Mouse (Mus musculus): Measurements from ENCODE around the gene Tab2. TPM values are rescaled to one million over a fixed set of nuclear protein-coding genes. Genes with fewer than 3 reads are reported as not detected.

Gene Tab2
- total RNA-seq (2017): 99.1 and 121 TPM in 2 replicates

DNA sequence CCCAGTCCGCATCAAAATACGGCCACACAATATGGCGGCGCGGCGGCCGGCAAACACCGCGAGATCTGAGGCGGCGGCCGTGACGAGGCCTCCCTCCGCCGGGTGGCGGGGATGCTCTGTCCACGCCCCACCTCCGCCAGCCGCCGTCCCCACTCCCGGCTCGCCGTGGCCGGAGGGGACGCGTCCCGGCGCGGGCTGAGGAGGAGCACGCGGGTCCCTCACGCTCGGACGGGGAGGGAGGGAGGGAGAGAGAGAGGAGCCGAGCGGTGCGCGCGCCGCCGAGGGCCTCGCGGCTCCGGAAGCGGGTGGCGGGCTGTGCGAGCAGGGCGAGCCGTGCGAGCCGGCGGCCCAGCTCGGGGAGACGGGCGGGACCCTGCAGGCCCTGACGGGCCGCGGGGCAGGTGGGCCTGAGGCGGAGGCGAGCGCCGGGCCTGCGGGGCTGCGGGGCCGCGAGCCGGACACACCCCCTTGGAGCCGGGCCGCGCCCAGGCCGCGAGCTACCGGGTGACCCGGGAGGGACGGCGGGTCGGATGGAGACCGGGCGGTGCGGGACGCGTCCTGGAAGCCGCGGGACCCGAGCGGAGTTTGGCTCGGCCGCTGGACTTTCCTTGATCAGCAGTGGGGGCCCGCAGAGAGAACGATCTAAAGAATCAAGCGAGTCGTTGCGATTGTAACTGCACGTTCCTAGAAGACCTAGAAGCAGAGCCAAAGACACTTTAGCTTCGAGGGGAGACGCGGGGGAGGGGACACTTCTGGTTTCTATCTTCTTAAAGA, at the start of gene Tab2:
Tab2 (minus strand) TSS at position 3 of the 774 bp plus-strand sequence.
- ATAC-seq (replicated peaks in 1 of 2; ENCODE audit: insufficient read depth in 1 of 2, low FRiP score in 2 of 2, low TSS enrichment in 1 of 2, low read depth in 1 of 2, poor library complexity in 2 of 2, severe bottlenecking in 2 of 2): peak; percentile 87 to 89

DNA sequence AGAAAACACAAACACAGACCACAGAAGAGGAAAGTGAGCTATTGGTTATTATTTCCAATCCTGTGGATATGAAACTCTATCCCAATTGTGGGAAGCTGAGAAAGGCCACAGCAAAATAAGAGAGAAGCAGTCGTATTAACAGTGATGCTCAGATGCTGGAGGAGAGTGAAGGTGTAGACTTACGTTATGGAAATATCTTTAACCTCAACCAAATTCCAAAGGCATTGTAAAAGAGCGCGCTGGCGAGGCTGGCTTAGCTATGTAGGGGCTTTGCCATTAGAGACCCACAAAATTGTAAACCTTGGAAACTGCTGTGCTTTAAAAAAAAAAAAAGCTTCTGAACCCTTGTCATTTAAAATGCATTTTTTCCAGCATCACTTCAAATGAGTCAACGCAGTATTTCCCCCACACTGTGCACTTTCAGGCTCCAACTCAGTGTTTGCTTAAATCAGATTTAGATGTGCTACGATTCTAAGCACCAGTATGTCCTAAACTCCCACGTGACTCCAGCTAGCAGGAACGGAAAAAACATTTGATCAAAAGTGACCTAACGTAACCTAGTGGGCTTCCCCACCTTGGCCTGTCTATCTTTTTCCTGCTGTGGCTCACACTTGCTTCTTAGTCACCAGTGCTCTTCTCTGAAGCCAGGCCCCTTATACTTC, 36.4 kb upstream of the Tab2 start:
- no peak for ATAC-seq (replicated peaks in 1 of 2; ENCODE audit: insufficient read depth in 1 of 2, low FRiP score in 2 of 2, low TSS enrichment in 1 of 2, low read depth in 1 of 2, poor library complexity in 2 of 2, severe bottlenecking in 2 of 2)

DNA sequence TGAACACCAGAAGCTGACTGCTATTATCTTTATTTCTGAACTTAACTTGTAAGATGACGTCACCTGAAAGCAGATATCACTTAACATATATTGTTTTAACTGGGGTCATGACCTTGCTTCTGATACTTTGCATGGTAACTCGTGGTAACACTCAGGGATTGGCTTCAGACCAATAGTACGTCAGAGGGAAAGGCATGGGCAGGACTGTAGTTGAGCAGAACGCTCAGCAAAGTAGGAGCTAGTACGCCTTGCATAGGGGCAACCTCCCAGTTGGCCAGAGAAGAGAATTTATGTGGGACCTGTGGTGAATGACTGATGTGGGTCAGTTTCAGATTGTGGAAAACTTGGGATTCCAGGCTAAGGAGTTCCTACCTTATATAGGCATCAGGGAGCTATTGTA, 35.6 kb upstream of the Tab2 start:
- no peak for ATAC-seq (replicated peaks in 1 of 2; ENCODE audit: insufficient read depth in 1 of 2, low FRiP score in 2 of 2, low TSS enrichment in 1 of 2, low read depth in 1 of 2, poor library complexity in 2 of 2, severe bottlenecking in 2 of 2)

DNA sequence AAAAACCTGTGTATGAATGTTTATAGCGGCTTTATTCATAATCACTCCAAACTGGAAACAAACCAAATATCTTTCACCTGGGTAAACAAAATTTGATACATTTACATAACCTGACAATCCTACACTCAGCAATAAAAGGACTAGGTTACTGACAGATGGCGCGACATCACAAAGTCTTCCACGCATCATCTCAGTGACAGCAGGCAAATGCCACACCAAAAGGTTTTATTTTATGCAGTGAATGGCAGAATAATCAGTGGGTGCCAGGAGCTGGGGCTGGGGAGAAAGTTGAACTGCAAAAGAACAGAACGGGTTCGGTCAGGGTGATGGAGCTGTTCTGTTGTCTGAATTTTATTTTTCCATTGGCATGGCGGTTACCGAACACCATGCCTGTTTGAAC, 31.5 kb upstream of the Tab2 start:
- no peak for ATAC-seq (replicated peaks in 1 of 2; ENCODE audit: insufficient read depth in 1 of 2, low FRiP score in 2 of 2, low TSS enrichment in 1 of 2, low read depth in 1 of 2, poor library complexity in 2 of 2, severe bottlenecking in 2 of 2)

DNA sequence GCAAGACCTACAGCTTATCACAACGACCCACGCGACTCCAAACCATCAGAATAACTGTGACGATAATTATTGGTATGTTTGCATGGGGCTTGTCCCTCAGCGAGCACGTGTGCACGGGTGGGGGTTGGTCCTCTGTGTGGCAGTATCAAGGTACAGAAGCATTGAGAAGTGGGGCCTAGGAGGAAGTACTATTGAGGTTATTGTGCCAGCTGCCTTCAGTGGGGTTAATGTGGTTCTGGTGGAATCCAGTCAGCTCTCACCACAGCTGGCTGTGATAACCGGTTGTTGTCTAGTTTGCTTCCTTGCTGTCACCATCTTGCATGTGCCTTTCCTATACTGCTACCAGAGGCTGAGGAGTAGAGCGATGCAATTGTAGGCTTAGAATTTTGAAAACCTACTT, 20.4 kb upstream of the Tab2 start:
- peak; percentile 97 to 100 for ATAC-seq (replicated peaks in 1 of 2; ENCODE audit: insufficient read depth in 1 of 2, low FRiP score in 2 of 2, low TSS enrichment in 1 of 2, low read depth in 1 of 2, poor library complexity in 2 of 2, severe bottlenecking in 2 of 2)

DNA sequence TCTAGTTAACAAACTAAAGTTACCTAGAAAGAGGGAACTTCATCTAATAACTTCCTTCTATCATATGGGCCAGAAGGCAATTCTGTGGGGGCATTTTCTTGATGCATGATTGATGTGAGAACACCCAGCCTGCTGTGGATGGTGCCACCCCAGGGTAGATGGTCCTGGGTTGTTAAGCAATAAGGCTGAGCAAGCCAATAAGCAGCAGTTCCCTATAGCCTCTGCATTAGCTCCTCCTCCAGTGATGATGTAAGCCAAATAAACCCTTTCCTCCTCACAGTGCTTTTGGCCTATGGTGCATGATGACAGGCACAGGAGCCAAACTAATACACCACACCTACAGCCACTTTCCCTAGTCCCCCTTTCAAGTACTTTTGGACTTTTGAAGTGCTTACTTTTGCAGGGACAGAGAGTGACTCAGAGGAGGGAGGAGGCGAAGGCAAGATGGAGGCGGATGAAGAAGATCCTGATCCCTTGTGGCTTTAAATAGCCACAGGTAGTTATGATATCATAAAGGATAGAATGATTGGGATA, 12.8 kb upstream of the Tab2 start:
- no peak for ATAC-seq (replicated peaks in 1 of 2; ENCODE audit: insufficient read depth in 1 of 2, low FRiP score in 2 of 2, low TSS enrichment in 1 of 2, low read depth in 1 of 2, poor library complexity in 2 of 2, severe bottlenecking in 2 of 2)

DNA sequence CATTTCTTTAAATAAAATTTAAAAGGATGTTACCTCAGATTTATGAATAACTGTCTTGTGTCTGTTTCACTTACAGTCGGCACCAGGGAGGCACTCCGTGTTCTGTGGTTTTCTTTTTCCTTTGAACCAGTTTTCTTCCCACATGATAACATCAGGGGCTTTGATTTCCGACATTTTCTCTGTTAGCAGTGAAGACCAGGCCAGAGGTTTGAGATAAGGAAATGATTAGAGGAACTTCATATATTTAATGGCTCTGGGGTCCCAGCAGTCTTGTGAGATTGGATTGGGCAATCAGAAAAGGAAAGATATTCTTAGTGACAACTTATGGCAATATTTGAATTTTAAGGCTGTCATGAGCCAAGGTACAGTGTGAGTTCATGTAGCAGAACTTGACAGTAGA, 11.1 kb upstream of the Tab2 start:
- peak; percentile 37 to 42; a peak in 3 of 4 replicates for ATAC-seq (replicated peaks in 1 of 2; ENCODE audit: insufficient read depth in 1 of 2, low FRiP score in 2 of 2, low TSS enrichment in 1 of 2, low read depth in 1 of 2, poor library complexity in 2 of 2, severe bottlenecking in 2 of 2)

DNA sequence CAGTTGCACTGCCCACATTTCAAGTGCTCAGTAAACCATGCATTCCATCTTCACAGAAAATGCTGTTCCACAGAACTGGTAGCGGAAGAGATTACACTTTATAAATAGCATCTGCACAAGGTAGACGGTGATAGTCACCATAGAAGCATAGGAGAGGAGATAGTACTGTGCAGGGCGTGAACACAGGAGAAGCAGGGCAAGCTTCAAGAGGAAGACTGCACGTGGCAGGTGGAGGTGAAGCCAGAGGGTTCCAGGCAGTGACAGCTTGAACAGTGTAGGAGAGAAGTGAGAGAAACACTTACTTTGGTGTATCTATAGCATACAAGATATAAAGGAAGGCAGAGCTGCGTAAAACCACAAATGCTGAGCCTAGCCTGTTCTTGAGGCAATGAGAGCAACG, 3.0 kb upstream of the Tab2 start:
- ATAC-seq (replicated peaks in 1 of 2; ENCODE audit: insufficient read depth in 1 of 2, low FRiP score in 2 of 2, low TSS enrichment in 1 of 2, low read depth in 1 of 2, poor library complexity in 2 of 2, severe bottlenecking in 2 of 2): no peak

DNA sequence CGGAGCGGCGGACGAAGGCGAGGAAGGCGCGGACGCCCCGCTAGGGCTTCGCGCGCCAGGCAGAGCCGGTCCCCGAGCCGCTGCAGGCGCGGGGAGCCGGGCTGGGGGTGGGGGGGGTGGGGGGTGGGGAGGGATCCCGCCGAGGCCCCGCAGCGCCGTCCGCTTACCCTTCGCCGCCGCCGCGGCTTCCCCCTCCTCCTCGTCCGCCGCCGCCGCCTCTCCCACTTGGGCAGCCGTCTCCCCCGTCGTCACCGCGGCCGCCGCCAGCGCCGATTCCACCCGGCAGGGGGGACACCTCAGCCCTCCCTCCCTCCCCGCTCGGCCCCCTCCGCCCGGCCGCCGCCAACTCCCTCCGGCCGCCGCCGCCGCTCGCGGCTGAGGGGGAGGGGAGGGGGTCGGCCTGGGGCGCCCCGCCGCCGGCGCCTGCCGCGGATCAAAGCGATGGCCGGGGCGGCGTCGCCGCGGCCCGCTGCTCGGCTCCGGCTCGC, 352 bp downstream of the Tab2 start:
- ATAC-seq (replicated peaks in 1 of 2; ENCODE audit: insufficient read depth in 1 of 2, low FRiP score in 2 of 2, low TSS enrichment in 1 of 2, low read depth in 1 of 2, poor library complexity in 2 of 2, severe bottlenecking in 2 of 2): no peak

DNA sequence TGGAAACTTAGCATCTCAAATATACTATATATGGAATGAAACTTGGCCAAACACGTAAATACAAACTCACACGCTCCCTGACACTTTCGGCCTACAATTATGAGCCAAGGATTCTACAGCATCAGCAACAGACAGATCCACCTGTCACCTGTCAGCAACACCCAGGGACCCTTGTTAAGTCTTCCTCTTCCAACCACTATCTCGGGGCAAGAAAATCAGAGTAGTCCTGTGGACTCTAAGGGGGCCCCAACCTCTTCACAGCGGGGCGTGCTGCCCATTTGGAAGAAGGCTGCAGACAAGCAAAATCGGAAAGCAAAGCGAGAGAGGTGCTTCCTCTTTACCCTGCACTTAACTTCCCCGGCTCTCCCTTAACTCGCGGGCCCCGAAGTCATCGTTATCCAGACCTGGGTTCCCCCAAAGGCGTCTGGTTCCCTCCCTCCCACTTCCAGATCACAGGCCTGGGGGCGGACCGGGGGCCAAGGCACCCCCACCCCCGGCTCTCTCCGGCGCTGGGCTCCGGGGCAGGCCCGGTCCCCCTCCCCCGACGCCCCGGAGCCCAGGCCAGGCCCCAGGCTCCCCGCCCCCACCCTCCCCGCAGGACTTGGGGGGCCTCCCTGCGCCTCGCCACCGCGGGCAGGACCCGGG, 919 bp downstream of the Tab2 start:
- peak; percentile 56 to 62; a peak in 3 of 4 replicates for ATAC-seq (replicated peaks in 1 of 2; ENCODE audit: insufficient read depth in 1 of 2, low FRiP score in 2 of 2, low TSS enrichment in 1 of 2, low read depth in 1 of 2, poor library complexity in 2 of 2, severe bottlenecking in 2 of 2)

DNA sequence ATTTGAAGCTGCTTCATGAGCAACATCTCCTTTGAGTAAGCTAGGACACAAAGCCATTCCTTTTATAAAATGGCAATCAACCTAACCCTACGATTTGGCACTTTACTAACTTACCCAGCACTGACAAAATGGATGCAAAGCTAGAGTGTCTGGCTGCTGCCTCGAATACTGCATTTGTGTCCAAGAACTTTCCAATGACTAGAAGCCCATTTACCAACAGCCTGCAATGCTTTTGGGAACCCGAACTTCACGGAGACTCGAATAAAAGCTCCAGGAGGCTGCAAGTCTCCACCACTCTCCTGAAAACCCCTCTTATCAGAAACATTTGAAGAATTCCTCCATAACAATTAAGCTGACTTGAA, 1.4 kb downstream of the Tab2 start:
- ATAC-seq (replicated peaks in 1 of 2; ENCODE audit: insufficient read depth in 1 of 2, low FRiP score in 2 of 2, low TSS enrichment in 1 of 2, low read depth in 1 of 2, poor library complexity in 2 of 2, severe bottlenecking in 2 of 2): no peak

DNA sequence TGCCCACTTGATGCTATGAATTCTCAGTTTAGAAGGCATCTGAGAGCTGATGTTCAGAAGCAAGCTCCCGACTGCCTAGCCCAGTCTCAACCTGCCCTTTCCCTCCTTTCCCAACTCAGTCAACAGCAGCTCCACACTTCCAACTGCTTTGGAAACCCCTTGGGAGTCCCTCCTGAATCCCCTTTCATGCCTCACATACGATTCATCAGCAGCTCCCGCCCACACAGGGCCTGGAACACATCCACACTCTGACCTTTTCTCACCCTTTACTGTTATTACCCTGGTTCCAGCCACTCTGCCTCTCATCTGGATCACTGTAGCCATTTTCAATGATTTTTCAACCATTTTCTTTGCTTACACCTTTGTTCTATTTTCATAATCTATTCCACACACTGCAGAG, 13.0 kb downstream of the Tab2 start:
- no peak for ATAC-seq (replicated peaks in 1 of 2; ENCODE audit: insufficient read depth in 1 of 2, low FRiP score in 2 of 2, low TSS enrichment in 1 of 2, low read depth in 1 of 2, poor library complexity in 2 of 2, severe bottlenecking in 2 of 2)

DNA sequence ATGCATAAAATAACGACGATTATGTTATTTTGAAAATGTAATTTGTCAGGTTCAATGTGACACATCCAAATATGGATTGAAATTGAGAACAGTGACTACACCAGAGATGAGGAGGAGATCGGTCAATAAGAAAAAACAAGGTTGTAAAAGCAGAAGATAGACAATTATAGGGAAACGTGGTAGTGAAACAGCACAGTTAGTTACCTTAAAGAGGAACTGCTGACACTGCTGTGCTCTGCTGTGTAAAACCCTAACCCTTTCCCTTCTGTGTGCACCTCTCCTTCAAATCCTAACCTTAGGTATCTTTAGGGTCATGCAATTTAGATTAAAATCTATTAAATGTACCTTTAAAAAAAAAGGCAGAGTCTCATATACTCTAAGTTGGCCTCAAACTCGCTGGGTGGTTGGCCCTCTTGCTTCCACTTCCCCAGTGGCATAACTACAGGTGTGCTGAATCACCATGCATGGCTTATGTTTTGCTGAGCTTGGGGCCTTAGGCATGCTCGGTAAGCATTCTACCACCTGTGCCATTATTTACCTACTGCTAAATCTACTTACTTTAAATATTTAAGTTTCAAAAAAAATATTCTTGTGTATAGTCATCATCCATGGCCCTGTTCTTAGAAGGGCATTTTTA, 19.4 kb downstream of the Tab2 start:
- ATAC-seq (replicated peaks in 1 of 2; ENCODE audit: insufficient read depth in 1 of 2, low FRiP score in 2 of 2, low TSS enrichment in 1 of 2, low read depth in 1 of 2, poor library complexity in 2 of 2, severe bottlenecking in 2 of 2): peak; percentile 56 to 59; a peak in 3 of 4 replicates

DNA sequence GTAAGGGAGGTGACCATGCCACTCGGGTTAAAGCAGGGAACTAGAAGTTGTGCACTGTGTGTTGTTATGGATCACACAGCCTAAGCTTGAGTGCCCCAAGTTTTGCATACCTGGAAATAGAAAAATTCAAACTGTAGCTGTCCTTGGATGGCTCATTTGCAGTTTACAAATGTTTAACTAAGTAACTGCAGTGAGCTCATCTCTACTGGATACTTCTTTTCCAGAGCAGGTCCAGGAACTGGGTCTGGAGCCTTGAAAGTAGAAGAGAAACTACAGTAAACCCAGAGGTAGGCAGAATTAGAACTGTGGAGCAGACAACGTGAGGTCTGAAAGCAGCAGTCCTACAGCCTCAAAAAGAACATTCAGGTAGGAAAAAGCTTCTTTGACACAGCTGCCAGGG, 23.1 kb downstream of the Tab2 start:
- ATAC-seq (replicated peaks in 1 of 2; ENCODE audit: insufficient read depth in 1 of 2, low FRiP score in 2 of 2, low TSS enrichment in 1 of 2, low read depth in 1 of 2, poor library complexity in 2 of 2, severe bottlenecking in 2 of 2): no peak

DNA sequence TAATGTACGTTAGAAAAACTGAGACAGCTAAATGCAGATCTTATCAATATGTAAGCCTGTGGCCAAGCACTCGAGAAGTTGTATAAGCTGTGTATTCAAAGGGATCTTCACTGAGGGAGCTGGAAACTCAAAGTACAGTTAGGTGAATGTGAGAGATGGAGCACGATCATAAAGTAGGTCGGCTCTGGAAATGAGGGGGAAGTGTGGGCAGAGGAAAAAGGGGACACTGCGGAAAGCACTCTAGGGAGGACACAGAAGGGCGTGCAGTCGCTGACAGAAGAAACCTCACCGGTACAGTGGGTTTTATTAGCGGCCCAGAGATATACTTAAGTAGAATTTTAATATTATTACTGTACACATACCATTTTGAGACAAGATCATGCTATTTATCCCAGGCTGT, 27.0 kb downstream of the Tab2 start:
- ATAC-seq (replicated peaks in 1 of 2; ENCODE audit: insufficient read depth in 1 of 2, low FRiP score in 2 of 2, low TSS enrichment in 1 of 2, low read depth in 1 of 2, poor library complexity in 2 of 2, severe bottlenecking in 2 of 2): peak in 1 of 2 experiments; percentile 37; a peak in 1 of 4 replicates

DNA sequence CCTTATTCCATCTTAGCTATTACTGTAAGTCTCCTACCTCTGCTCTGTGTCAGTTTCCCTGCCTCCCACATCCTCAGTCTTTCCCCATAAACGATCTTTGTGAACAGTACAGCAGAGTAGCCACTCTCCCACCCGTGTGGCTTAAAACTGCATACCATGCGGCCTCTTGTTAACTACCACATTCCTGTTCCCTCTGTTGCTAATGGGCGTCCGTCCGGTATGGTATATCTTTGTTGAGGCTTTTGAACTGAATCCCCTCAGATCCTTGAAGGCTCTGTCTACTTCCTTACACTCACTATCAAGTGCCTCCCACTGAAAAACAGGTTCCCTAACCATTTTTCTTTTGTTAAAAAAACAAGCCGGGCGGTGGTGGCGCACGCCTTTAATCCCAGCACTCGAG, 30.5 kb downstream of the Tab2 start:
- ATAC-seq (replicated peaks in 1 of 2; ENCODE audit: insufficient read depth in 1 of 2, low FRiP score in 2 of 2, low TSS enrichment in 1 of 2, low read depth in 1 of 2, poor library complexity in 2 of 2, severe bottlenecking in 2 of 2): no peak

DNA sequence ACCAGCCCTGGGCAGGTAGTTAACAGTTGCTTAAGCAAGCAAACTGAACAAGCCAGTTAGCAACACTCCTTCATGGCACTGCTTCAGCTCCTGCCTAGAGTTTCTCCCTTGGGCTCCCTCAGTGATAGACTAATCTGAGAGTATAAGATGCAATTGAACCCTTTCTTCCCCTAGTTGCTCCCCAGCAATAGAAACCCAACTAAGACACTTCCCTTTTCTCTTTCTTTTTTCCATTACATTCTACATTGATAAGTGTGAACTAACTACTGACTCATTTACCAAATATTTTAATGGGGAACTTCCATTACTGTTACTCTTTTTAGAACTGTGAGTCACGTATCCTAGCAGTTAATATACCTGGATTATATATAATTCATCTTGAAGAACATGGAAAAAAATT, 32.6 kb downstream of the Tab2 start:
- no peak for ATAC-seq (replicated peaks in 1 of 2; ENCODE audit: insufficient read depth in 1 of 2, low FRiP score in 2 of 2, low TSS enrichment in 1 of 2, low read depth in 1 of 2, poor library complexity in 2 of 2, severe bottlenecking in 2 of 2)

DNA sequence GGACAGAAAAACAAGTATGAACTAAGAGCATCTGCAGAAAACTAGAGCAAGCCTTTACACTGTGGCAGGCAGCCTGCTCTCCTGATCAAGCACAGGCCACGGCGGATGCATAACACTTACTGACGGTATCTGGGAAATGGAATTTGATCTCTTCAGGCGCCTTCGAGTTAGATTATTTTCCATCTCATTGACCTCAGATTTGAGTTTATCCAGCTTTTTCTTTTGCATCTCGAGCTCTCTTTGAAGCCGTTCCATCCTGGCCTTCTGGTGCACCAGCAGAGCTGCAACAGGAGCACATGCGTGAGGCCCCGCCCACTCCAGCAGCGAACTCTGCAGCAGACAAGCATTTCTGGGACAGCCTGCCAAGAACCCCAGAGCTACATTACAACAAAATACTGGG, 44.8 kb downstream of the Tab2 start:
- no peak for ATAC-seq (replicated peaks in 1 of 2; ENCODE audit: insufficient read depth in 1 of 2, low FRiP score in 2 of 2, low TSS enrichment in 1 of 2, low read depth in 1 of 2, poor library complexity in 2 of 2, severe bottlenecking in 2 of 2)

Data from hematopoietic stem cell, adult 5-6 weeks (primary cell).